Mouse (Mus musculus) heart, embryonic 10.5 days (tissue): ENCODE measurements around the gene Gm20708. TPM values are rescaled to one million over a fixed set of nuclear protein-coding genes. Genes with fewer than 3 reads are reported as not detected.

Experiments used
- DNase-seq: peaks from one replicate; pipeline ENCODE4 v3.0.0-alpha.2; 2017; ENCODE audit warnings: low spot score
- H3K27ac ChIP-seq: fragments of 300-500 bp; sonication (generic); 2 replicates; pipeline ENCODE4 v1.5.1; 2016; ENCODE audit warnings: mild to moderate bottlenecking
- H3K27me3 ChIP-seq: fragments of 300-500 bp; sonication (generic); 2 replicates; pipeline ENCODE4 v1.6.1; 2016; ENCODE audit warnings: mild to moderate bottlenecking; ENCODE audit not compliant: poor library complexity, insufficient read depth, severe bottlenecking
- H3K36me3 ChIP-seq: fragments of 300-500 bp; sonication (generic); 2 replicates; pipeline ENCODE4 v1.6.1; 2016; ENCODE audit warnings: mild to moderate bottlenecking, moderate library complexity
- H3K4me1 ChIP-seq: fragments of 300-500 bp; sonication (generic); 2 replicates; pipeline ENCODE4 v1.6.1; 2016; ENCODE audit warnings: mild to moderate bottlenecking
- H3K4me3 ChIP-seq: fragments of 300-500 bp; sonication (generic); 2 replicates; pipeline ENCODE4 v1.5.1; 2016; ENCODE audit warnings: mild to moderate bottlenecking, moderate library complexity
- H3K9me3 ChIP-seq: fragments of 300-500 bp; sonication (generic); 2 replicates; pipeline ENCODE4 v1.6.1; 2016; ENCODE audit warnings: mild to moderate bottlenecking, moderate library complexity
- WGBS: fragments of 180-500 bp; shearing (Covaris S2); methylation state at CpG from one replicate; pipeline ENCODE4 v1.1.7; 2016; 5-methylcytosine and 5-hydroxymethylcytosine counted together
- polyA plus RNA-seq: library from polyadenylated mRNA; unstranded; fragments of >200 nt; fragmentation: Nextera tagmentation; extraction: Ambion mirVana; gene quantifications from 2 replicates; pipeline ENCODE4 v1.2.1, GENCODE M21; 2016

Gm20708 gene
- 1.1 TPM in 2 replicates for polyA plus RNA-seq

DNA sequence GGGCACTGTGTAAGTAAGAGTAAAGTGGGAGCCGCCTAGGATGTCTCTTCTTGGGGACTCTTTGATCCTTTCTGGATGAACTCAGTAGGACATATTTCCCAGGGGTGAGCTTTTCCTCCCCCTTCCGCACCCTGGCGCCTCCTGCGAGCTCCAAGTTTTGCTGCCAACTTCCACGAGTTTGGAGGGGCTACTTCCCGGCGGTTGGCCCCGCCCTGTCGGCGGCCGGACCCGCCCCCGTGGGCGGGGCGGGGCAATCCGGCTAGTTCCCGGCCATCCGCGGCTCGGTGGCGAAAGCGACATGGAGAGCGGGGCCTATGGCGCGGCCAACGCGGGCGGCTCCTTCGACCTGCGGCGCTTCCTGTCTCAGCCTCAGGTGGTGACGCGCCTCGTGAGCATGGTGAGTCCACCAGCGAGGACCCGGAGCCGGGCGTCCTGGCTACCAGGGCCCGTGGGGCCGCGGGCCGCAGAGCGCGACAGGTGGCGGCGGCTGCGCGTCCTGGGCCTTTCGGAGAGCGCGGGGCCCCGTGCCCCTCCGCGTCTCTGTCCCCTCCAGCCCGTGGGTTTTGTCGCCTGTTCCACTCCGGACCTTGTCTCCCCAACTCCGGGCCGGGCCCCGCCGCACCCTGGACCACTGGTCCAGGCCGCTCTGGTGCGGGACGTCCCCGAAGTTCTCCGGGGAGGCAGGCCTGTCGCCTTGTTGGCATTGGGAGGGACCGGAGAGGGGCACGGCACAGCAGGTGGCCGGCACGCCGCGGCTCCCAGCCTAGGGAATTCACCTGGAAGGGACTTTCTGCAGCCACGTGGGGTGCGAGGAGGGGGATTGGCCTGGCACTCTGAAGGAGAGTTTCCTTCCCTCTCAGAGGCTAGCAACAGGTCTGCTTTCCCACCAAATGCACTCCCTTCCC is at the start of gene Gm20708, which contains the start of gene Syngr2:
Gene Gm20708 (plus strand): TSS at position 262 of the 905 bp plus-strand sequence.
Gene Syngr2 (plus strand): TSS at position 262 of the 905 bp plus-strand sequence.
- Histone ChIP-seq H3K4me3 (peak within 1 kb of the TSS; percentile 93), H3K27me3 (no peaks in the 10 kb centered on the region), H3K27ac (peak within 1 kb of the TSS; percentile 90), H3K9me3 (no peaks in the 10 kb centered on the region), H3K36me3 (peaks cover 28% of the 10 kb centered on the region), H3K4me1 (peaks cover 47% of the 10 kb centered on the region)
- peak; percentile 93 for DNase-seq
- WGBS, result under 1% methylated on average over 75 of the region's 75 CpGs

DNA sequence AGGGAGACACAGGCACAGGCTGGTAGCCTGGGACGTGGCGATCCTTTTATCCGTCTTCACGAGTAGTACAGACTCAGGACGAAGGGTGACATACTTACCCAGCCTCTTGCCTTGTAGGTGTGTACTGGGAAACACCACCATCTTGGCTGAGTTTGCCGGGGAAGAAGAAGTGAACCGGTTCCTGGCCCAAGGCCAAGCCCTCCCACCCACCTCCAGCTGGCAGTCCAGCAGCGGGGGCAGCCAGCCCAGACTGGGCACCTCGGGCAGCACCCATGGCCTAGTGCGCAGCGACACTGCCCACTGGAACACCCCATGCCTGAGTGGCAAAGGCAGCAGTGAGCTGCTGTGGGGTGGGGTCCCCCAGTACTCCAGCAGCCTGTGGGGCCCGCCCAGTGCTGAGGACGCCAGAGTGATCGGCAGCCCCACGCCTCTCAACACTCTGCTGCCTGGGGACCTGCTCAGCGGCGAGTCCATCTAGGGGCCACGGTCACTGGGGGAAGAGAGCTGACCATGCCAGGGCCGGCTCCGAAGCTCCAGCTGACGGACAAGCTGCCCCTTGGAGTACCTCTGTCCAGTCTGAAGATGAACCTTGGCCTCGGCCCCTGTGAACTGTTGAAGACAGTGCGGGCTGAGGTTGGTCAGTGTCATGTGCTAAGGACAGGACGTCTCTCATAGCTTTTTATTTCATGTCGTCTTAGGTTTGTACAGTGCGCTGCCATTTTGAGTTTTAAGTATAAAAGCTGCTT is 48.9 kb upstream of the Gm20708 start:
- 91% methylated on average over 26 of the region's 26 CpGs for WGBS
- Histone ChIP-seq H3K36me3 (peaks cover 87% of the 10 kb centered on the region), H3K4me3 (no peak overlapping the region), H3K4me1 (peaks cover 6% of the 10 kb centered on the region; the same call in 1 of the 2 replicates), H3K27ac (no peak overlapping the region), H3K9me3 (no peaks in the 10 kb centered on the region), H3K27me3 (no peaks in the 10 kb centered on the region)
- DNase-seq, result no peak

DNA sequence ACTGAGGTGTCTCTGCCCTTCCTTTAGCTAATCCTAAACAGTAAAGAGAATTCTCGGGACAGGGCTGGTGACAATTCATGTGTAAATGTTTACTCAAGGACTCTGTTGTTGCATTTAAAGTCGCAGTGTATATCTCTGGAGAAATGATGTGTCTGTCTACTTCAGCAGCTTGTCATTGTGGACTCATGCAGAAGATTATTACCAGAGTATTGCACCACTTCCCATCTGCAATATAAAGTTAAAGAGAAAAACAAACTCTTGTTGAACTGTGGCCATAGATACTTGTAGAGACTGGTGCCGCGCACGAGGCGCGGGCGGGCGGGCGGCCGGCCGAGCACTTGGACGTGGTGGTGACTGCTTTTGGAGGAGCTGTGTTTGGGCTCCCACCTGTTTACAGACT is 47.7 kb upstream of the Gm20708 start:
- DNase-seq, result no peak
- Histone ChIP-seq H3K27me3 (no peaks in the 10 kb centered on the region), H3K4me3 (no peak overlapping the region), H3K36me3 (peaks cover 87% of the 10 kb centered on the region), H3K27ac (no peak overlapping the region), H3K9me3 (no peaks in the 10 kb centered on the region), H3K4me1 (peaks cover 14% of the 10 kb centered on the region; the same call in 1 of the 2 replicates)
- 91% methylated on average over 13 of the region's 13 CpGs for WGBS

DNA sequence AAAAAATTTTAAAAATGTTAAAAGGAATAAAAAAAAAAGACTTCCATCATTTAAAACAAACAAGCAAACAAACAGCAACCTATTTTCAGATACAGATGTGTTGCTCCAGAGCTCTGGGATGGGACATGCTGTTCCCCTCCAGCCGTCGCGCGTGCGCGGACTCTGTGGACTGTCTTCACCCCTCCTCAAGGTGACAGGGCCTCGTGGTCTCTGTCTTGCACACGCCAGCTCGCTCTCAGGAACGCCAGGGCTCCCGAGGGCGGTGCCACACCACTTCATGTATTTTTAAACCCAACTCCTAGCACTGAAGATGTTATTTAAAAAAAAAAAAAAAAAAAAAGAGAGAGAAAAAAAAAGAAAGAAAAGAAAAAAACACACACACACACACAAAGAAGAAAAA is 47.2 kb upstream of the Gm20708 start:
- no peak for DNase-seq
- no peak overlapping the region for H3K27ac ChIP-seq
- H3K27me3 ChIP-seq, result no peaks in the 10 kb centered on the region
- no peak overlapping the region for H3K4me3 ChIP-seq
- peaks cover 14% of the 10 kb centered on the region; the same call in 1 of the 2 replicates for H3K4me1 ChIP-seq
- H3K9me3 ChIP-seq, result no peaks in the 10 kb centered on the region
- peaks cover 84% of the 10 kb centered on the region for H3K36me3 ChIP-seq
- 61% methylated on average over 12 of the region's 12 CpGs for WGBS

DNA sequence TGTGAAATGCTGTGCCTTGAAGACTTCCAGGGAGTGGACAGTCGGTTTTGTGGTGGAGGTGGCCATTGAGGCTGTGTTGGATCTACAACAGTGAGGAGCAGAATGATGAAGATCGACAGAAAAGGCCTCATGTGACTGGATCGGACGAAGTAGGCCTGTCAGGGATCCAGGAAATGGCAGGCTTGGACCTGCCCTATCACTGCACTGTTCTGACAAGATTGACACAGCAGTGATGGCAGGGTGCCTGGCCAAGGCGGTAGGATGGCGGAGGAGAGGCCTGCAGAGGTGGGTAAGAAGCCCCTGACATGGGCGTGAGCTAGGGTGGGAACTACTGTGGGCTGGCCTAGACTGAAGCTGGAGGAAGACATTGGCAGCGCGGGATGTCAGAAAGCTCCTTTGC is 45.1 kb upstream of the Gm20708 start:
- Histone ChIP-seq H3K9me3 (no peaks in the 10 kb centered on the region), H3K36me3 (peaks cover 72% of the 10 kb centered on the region), H3K4me3 (no peak overlapping the region), H3K4me1 (peaks cover 19% of the 10 kb centered on the region; the same call in 1 of the 2 replicates), H3K27ac (no peak overlapping the region), H3K27me3 (no peaks in the 10 kb centered on the region)
- no peak for DNase-seq
- 81% methylated on average over 9 of the region's 9 CpGs for WGBS

DNA sequence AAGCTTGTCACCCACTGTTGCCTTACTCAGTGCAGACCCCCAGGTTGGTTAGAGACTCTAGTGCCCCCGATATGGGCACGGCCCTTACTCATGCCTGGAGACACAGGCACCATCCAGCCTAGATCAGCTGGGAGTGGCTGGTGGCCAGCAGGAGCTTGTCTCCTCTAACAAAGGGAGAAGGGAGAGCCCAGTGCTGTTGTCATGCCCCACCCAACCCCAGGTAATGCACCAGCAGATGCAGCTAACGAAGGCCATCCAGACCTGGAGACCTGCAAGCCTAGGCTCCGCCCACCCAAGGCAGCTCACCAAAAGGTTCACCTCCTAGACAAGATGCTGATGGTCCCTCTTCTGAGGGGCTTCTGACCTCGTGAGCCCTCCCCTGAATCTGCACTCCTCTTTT is 44.1 kb upstream of the Gm20708 start:
- no peak for DNase-seq
- H3K36me3 ChIP-seq, result peaks cover 71% of the 10 kb centered on the region

DNA sequence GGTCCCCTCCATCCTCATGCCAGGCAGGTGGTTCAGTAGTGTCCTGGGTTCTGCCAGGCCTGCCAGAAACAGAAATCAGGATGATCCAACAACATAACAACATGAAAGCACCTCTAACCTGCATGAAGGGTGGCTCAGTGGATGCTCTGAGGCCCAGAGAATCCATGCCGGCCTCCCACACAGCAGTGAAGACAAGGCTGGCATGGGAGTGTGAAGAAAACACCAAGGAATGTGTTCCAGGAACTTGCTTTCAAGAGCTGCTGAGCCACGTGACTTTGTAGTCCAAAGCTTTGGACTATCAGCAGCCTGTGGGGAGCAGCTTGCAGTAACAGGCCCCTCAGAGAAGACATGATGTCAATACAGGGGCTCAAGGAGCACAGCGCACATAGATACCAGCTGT is 43.2 kb upstream of the Gm20708 start:
- Histone ChIP-seq H3K36me3 (peaks cover 69% of the 10 kb centered on the region), H3K9me3 (no peaks in the 10 kb centered on the region), H3K4me3 (no peak overlapping the region), H3K4me1 (peaks cover 12% of the 10 kb centered on the region; the same call in 1 of the 2 replicates), H3K27me3 (no peaks in the 10 kb centered on the region), H3K27ac (peak overlapping the region; percentile 67)
- WGBS, result 78% methylated on average over 3 of the region's 3 CpGs
- DNase-seq, result no peak

More for the DNA sequence above, 44.1 kb upstream of the Gm20708 start:
- H3K9me3 ChIP-seq, result no peaks in the 10 kb centered on the region
- no peak overlapping the region for H3K4me3 ChIP-seq
- 86% methylated on average over 5 of the region's 5 CpGs for WGBS
- H3K4me1 ChIP-seq, result peaks cover 18% of the 10 kb centered on the region; the same call in 1 of the 2 replicates
- no peaks in the 10 kb centered on the region for H3K27me3 ChIP-seq
- H3K27ac ChIP-seq, result no peak overlapping the region

DNA sequence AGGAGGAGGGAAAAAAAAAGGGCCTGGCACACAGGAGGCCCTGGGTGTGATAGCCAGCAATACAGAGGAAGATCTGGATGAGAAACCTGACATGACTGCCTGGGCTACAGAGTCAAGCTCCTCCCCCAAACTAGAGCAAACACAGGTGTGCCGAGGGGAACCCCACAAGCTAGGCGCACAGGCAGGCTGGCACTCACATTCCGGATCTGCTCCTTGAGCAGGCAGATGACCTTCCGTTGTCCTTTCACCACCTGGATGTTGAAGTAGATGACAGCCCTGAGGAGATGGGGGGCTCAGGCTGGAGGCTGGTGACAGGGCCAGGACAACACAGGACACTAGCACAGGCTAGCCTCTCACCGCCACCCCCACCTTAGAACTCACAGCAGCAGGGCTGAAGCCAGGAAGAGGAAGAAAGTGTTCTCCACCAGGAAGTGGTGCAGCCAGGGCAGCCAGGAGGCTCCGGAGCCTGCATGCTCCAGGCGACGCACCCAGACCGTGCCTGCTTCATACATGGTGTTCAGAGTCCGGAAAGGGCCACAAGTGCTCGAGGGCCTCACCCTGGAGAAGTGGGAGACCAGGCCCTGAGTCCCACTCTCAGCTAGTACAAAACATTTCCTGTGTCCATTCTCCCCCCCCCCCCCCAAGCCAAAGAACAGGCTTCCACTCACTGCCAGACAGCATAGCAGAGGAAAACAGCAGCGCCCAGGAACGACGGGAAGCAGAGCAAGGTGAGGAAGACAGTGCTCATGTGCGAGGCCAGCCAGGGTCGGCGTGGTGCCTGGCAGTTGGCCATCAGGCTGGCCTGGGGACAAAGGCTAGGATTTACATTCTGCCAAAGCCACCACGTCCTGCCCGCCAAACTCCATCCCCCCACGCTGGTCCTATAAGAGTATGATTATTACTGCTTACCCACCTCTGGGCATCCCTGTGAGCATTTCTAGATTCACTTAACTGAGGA is 40.5 kb upstream of the Gm20708 start:
- Histone ChIP-seq H3K27me3 (no peaks in the 10 kb centered on the region), H3K27ac (no peak overlapping the region), H3K4me1 (peaks cover 20% of the 10 kb centered on the region), H3K4me3 (no peak overlapping the region), H3K9me3 (no peaks in the 10 kb centered on the region), H3K36me3 (peaks cover 79% of the 10 kb centered on the region)
- peak; percentile 74 for DNase-seq
- 78% methylated on average over 20 of the region's 20 CpGs for WGBS

DNA sequence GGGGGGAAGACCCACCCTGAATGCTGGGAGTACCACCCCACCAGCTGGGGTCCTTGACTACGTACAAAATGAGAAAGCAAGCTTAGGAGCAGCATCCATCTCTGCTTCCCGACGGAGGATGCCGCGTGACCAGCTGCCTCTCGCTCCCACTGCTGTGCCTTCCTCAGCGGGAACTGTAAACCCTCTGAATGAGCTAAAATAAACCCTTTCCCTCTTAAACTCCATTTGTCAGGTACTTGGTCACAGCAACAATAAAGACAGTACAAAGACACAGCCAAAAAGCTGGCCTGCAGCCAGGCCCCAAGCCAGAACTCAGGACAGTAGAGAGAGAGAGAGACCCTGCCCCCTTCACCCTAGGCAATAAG is 39.8 kb upstream of the Gm20708 start:
- Histone ChIP-seq H3K4me3 (no peak overlapping the region), H3K27me3 (no peaks in the 10 kb centered on the region), H3K27ac (no peak overlapping the region), H3K4me1 (peaks cover 20% of the 10 kb centered on the region), H3K36me3 (peaks cover 79% of the 10 kb centered on the region), H3K9me3 (no peaks in the 10 kb centered on the region)
- WGBS, result 91% methylated on average over 7 of the region's 7 CpGs
- no peak for DNase-seq

DNA sequence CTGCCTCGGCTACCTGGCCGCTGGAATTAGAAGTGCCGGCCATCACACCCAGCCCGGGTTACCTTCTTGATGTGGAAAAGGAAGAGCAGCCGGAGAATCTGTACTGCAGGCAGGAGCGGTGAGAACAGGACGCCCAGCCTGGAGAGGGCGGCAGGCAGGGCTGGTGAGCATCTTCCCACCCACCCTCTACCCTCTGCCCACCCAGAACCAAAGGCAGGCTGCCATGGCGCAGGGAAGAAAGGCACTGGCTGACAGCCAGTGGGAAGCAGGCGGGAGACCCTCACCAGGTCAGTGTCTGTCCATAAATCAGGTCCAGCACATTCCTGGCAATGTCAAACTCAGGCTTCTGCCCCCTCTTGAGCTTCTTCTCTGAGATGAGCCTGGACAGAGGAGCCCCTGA is 39.1 kb upstream of the Gm20708 start:
- no peaks in the 10 kb centered on the region for H3K9me3 ChIP-seq
- no peak for DNase-seq
- H3K27me3 ChIP-seq, result no peaks in the 10 kb centered on the region
- H3K27ac ChIP-seq, result no peak overlapping the region
- H3K4me1 ChIP-seq, result peaks cover 20% of the 10 kb centered on the region
- 89% methylated on average over 10 of the region's 10 CpGs for WGBS
- H3K4me3 ChIP-seq, result no peak overlapping the region
- H3K36me3 ChIP-seq, result peaks cover 79% of the 10 kb centered on the region

DNA sequence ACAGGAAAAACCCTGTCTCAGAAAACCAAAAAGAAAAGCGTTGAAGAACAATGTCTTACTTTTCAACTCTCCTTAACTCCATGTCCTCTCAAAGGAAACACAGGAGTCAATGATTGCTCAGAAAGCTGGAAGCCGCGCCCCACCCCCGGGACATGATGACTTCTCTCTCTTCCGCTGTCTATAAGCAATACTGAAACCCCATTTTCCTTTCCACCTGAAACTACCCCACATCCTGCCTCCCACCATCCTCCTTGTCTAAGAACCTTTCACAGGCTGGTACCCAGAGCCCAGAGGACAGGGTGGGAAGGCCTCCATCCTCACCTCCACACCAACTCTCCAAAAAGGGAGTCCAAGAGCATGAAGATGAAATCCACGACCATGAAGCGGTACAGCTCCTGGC is 37.1 kb upstream of the Gm20708 start:
- Histone ChIP-seq H3K4me3 (no peak overlapping the region), H3K27me3 (no peaks in the 10 kb centered on the region), H3K9me3 (no peaks in the 10 kb centered on the region), H3K4me1 (peaks cover 12% of the 10 kb centered on the region), H3K36me3 (peaks cover 81% of the 10 kb centered on the region), H3K27ac (no peak overlapping the region)
- no peak for DNase-seq
- 91% methylated on average over 7 of the region's 7 CpGs for WGBS

DNA sequence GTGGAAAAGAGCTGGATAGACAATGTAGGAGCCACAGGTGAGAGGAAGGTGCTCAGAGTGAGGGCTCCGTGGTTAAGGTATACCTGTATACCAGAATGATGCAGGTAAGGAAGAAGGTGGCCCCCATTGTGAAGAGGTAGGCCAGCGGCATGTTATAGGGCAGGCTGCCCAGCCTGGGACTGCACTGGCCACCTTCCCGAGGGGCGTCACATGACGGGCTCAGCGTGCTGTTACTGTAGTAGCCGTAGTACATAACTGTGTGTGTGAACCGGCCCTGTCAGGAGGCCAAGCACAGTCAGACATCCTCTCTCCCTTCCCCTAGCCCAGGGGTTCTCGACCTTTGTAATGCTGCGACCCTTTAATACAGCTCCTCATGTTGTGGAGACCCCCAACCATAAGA is 34.5 kb upstream of the Gm20708 start:
- Histone ChIP-seq H3K9me3 (no peaks in the 10 kb centered on the region), H3K4me1 (peaks cover 32% of the 10 kb centered on the region), H3K36me3 (peaks cover 80% of the 10 kb centered on the region), H3K4me3 (no peak overlapping the region), H3K27ac (no peak overlapping the region), H3K27me3 (no peaks in the 10 kb centered on the region)
- no peak for DNase-seq
- 90% methylated on average over 10 of the region's 10 CpGs for WGBS
